Mouse (Mus musculus) left cerebral cortex, adult 8-10 months (tissue): ENCODE measurements around the gene Zfp781. TPM values are rescaled to one million over a fixed set of nuclear protein-coding genes. Genes with fewer than 3 reads are reported as not detected.
A peak's percentile ranks its signal among the peaks of the same experiment; 100 is the strongest.
"Not testable (repeated sequence)": the region's sequence is repeated elsewhere in the genome, so short reads cannot be mapped to it uniquely, and the experiment has no call there.

Source experiments
- DNase-seq, 2 experiments: peaks; one replicate each; pipeline ENCODE4 v3.0.0; 2022; ENCODE audit warnings: low spot score in 2 of 2
- total RNA-seq, 4 experiments: library from RNA; stranded (reverse); gene quantifications; 2 replicates each; pipeline ENCODE4 v1.2.4; 2022

Zfp781 gene
- 1 to 10 TPM; 3.2 to 4.7 (median 4.7) TPM for total RNA-seq

GRCm38 (mm10) chr10:81929842-81930743 lies at the start of gene Zfp781:
Zfp781 (minus strand) TSS chr10:81930480.
- not testable (repeated sequence) for DNase-seq

DNA sequence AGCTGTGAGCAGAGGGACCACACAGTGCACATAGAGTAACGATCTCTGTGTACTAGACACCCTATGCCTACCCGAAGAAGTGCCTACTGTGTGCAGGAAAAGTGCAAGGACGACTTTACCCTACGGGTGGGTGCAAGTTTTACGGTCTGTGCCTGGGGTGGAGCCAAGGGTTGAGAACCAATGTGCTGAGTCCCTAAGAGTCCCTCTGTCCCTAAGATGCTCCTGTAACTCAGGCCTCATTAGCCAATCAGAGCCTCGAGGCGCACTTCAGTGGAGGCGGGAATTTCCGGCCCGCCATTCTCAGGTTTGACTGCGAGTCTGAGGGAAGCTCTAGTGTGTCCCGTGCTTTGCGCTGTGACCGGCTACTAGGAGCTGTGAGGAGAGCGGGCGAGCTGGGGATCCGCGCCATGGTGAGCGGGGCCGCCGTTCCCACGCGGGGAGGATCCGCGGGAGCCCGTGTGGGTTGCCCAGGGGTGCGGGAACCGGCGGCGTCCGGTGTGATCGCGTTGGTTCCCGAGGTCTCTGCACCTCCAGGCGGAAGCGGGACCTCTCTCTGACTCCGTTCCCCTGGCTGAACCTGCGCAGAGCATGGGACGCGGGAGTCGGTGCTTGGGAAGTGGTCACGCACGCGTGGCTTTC lies 48.2 kb upstream of the Zfp781 start:
- DNase-seq = peak in 1 of 2 experiments; percentile 15

GRCm38 (mm10) chr10:81930744-81931118 lies 451 bp upstream of the Zfp781 start:
- not testable (repeated sequence) for DNase-seq

DNA sequence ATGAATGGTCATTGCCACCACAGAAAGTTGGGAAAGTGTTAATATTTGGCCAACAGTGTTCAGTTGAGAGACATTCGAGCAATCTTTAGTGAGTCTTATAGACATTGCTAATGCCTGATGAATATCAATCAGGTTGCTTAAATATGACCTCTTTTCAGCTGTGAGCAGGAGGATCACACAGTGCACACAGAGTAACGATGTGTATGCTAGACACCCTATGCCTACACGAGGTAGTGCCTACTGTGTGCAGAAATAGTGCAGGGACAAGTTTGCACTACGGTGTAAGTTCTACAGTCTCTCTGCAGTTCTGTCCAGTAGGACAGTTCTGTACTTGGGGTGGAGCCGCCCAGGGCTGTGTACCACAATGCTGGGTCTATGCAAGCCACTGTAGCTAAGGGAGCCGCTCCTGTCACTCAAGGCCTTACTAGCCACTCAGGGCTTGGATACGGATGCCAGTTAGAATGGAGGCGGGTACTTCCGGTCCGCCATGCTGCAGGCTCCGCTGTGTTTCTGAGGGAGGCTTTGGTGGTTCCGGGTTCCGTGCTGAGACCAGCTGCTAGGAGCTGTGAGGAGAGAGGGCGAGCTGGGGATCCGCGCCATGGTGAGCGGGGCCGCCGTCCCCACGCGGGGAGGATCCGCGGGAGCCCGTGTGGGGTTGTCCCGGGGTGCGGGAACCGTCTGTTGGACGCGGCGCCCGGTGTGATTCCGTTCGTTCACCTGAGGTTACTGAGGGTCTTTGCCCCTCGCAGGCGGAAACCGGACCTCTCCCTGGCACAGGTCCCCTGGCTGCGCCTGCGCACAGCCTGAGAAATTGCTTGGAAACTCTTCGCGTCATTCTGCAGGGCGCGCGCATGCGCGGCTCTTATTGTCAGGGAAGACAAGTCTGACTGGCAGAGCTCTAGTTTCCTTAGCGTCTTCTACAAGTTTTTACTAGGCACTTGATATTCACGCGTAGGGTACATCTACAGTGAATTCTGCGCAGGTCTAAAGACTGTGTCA lies 66.6 kb downstream of the Zfp781 start, which contains the start of gene Gm32687:
Gene Gm32687, plus strand, starts transcription at position 526 of the 999 bp plus-strand sequence.
- DNase-seq = peak; percentile 2 to 4

Other genes with a start within 250 kb of the Zfp781 start
- gene Zfp433, start 225.7 kb downstream of the Zfp781 start, total RNA-seq = 10 to 100 TPM in 3 of 4 experiments, 1 to 10 TPM in 1; 9.1 to 14.3 (median 11.6) TPM
- gene Gm3055, start 159.3 kb downstream of the Zfp781 start, total RNA-seq = 10 to 100 TPM in 2 of 4 experiments, 1 to 10 TPM in 2; 7.0 to 11.3 (median 9.8) TPM
- gene Gm4767, start 118.3 kb downstream of the Zfp781 start, total RNA-seq = 1 to 10 TPM; 3.8 to 5.0 (median 4.4) TPM
- 1 to 10 TPM; 2.8 to 3.3 (median 3.2) TPM for gene Gm32687, start 66.5 kb downstream of the Zfp781 start, total RNA-seq
- gene Zfp873, start 117.6 kb upstream of the Zfp781 start, total RNA-seq = 10 to 100 TPM in 3 of 4 experiments, 1 to 10 TPM in 1; 9.4 to 12.9 (median 11.2) TPM
- gene BC024063, start 152.9 kb upstream of the Zfp781 start, total RNA-seq = 1 to 10 TPM; 5.4 to 8.5 (median 8.0) TPM
- 10 to 100 TPM in 1 of 4 experiments, 1 to 10 TPM in 3; 7.9 to 10.3 (median 8.3) TPM for gene AU041133, start 197.5 kb upstream of the Zfp781 start, total RNA-seq